ENCODE assay signal across 21 mouse cellular contexts in genomic region chr11:8789186-8789585, GRCm38 (mm10).
DNase-seq lines count a peak whose midpoint lies in the region; ATAC-seq and TF ChIP-seq lines count a peak whose summit lies in the region.
"Had no signal": no experiment of that assay in that cellular context is flagged by ENCODE, and none has a peak within 500 bp of the region (broad histone marks: within the 10 kb centered on the region; RNA-seq: fewer than 3 reads in every experiment).

No protein-coding gene starts in this region.

- no peaks in the 10 kb centered on the region for H3K9me3 ChIP-seq in heart, embryonic 10.5 days
- no peaks in the 10 kb centered on the region for H3K9me3 ChIP-seq in lung, embryonic 14.5 days (ENCODE audit: low read depth, low read length)
- H3K9me3 ChIP-seq in embryonic facial prominence, embryonic 15.5 days (replicated peaks) = no peaks in the 10 kb centered on the region
- H3K9me3 ChIP-seq in limb, embryonic 15.5 days = no peaks in the 10 kb centered on the region
- H3K9me3 ChIP-seq: forebrain, embryonic 12.5 days; G1E; megakaryocyte, embryonic 14.5 days; midbrain, embryonic 15.5 days; neural tube, embryonic 15.5 days had no signal

- no peak overlapping the region for H3K27ac ChIP-seq in heart, embryonic 10.5 days
- H3K27ac ChIP-seq in heart, adult 2 months = no peak overlapping the region
- H3K27ac ChIP-seq in lung, embryonic 14.5 days (ENCODE audit: low read depth) = peak overlapping the region; percentile 52
- peak overlapping the region; percentile 74 for H3K27ac ChIP-seq in embryonic facial prominence, embryonic 15.5 days (replicated peaks)
- H3K27ac ChIP-seq in limb, embryonic 15.5 days = peak overlapping the region; percentile 48; the same call in 1 of the 2 replicates
- H3K27ac ChIP-seq: forebrain, embryonic 12.5 days; midbrain, embryonic 15.5 days; neural tube, embryonic 15.5 days had no signal

- H3K4me2 ChIP-seq in lung, embryonic 14.5 days = no peak overlapping the region
- H3K4me2 ChIP-seq in embryonic facial prominence, embryonic 15.5 days (replicated peaks) = no peak overlapping the region
- H3K4me2 ChIP-seq in limb, embryonic 15.5 days = no peak overlapping the region
- H3K4me2 ChIP-seq: forebrain, embryonic 12.5 days; midbrain, embryonic 15.5 days; neural tube, embryonic 15.5 days had no signal

- 0 out of 2 replicates have a peak, but pooled peaks cover 4% of the 10 kb centered on the region for H3K27me3 ChIP-seq in heart, embryonic 10.5 days (ENCODE audit: insufficient read depth, poor library complexity, severe bottlenecking)
- H3K27me3 ChIP-seq in heart, adult 2 months (ENCODE audit: control insufficient read depth, insufficient read depth, low read length) = no peaks in the 10 kb centered on the region; the same call in 1 of the 2 replicates
- H3K27me3 ChIP-seq in lung, embryonic 14.5 days (ENCODE audit: insufficient read depth, low read length) = no peaks in the 10 kb centered on the region
- H3K27me3 ChIP-seq in embryonic facial prominence, embryonic 15.5 days = no peaks in the 10 kb centered on the region
- H3K27me3 ChIP-seq in limb, embryonic 15.5 days = 0 out of 2 replicates have a peak, but pooled peaks cover 4% of the 10 kb centered on the region
- H3K27me3 ChIP-seq: forebrain, embryonic 12.5 days; megakaryocyte, embryonic 14.5 days; midbrain, embryonic 15.5 days; neural tube, embryonic 15.5 days had no signal

- H3K4me1 ChIP-seq in heart, embryonic 10.5 days = peaks cover 14% of the 10 kb centered on the region
- no peaks in the 10 kb centered on the region for H3K4me1 ChIP-seq in heart, adult 2 months (ENCODE audit: control insufficient read depth, insufficient read depth, low read length)
- peaks cover 13% of the 10 kb centered on the region; the same call in 1 of the 2 replicates for H3K4me1 ChIP-seq in lung, embryonic 14.5 days (ENCODE audit: insufficient read depth)
- H3K4me1 ChIP-seq in embryonic facial prominence, embryonic 15.5 days = peaks cover 27% of the 10 kb centered on the region
- peaks cover 25% of the 10 kb centered on the region for H3K4me1 ChIP-seq in limb, embryonic 15.5 days
- H3K4me1 ChIP-seq: forebrain, embryonic 12.5 days; megakaryocyte, embryonic 14.5 days; midbrain, embryonic 15.5 days; neural tube, embryonic 15.5 days had no signal

- no peak overlapping the region for H3K4me3 ChIP-seq in heart, embryonic 10.5 days
- H3K4me3 ChIP-seq in heart, adult 2 months = no peak overlapping the region
- no peak overlapping the region for H3K4me3 ChIP-seq in lung, embryonic 14.5 days (ENCODE audit: low read depth, low read length)
- no peak overlapping the region for H3K4me3 ChIP-seq in embryonic facial prominence, embryonic 15.5 days (replicated peaks)
- H3K4me3 ChIP-seq in limb, embryonic 15.5 days = no peak overlapping the region
- H3K4me3 ChIP-seq: forebrain, embryonic 12.5 days; megakaryocyte, embryonic 14.5 days; midbrain, embryonic 15.5 days; neural tube, embryonic 15.5 days had no signal

- no peak for TF ChIP-seq CTCF in heart, adult 2 months (IDR thresholded peaks at IDR 0.05)
- TF ChIP-seq CTCF in lung, embryonic 14.5 days (IDR thresholded peaks at IDR 0.05; ENCODE audit: low read depth) = no peak

- no peak overlapping the region for H3K9ac ChIP-seq in heart, adult 2 months (ENCODE audit: low read depth, low read length)
- H3K9ac ChIP-seq in lung, embryonic 14.5 days = no peak overlapping the region
- no peak overlapping the region for H3K9ac ChIP-seq in embryonic facial prominence, embryonic 15.5 days
- H3K9ac ChIP-seq in limb, embryonic 15.5 days = no peak overlapping the region
- H3K9ac ChIP-seq: forebrain, embryonic 12.5 days; liver, postnatal 0 days; midbrain, embryonic 15.5 days; neural tube, embryonic 15.5 days had no signal

- no peak for ATAC-seq in lung, embryonic 14.5 days (ENCODE audit: insufficient read depth)
- no peak; the same call in 1 of the 2 replicates for ATAC-seq in embryonic facial prominence, embryonic 15.5 days (ENCODE audit: insufficient number of reproducible peaks, low FRiP score, low TSS enrichment, low read depth)
- no peak for ATAC-seq in limb, embryonic 15.5 days (ENCODE audit: insufficient number of reproducible peaks, low FRiP score, low TSS enrichment, low read depth)
- ATAC-seq: activated CD4-positive, CD25-positive, alpha-beta regulatory T cell, adult 4 months; liver, postnatal 0 days; midbrain, embryonic 15.5 days had no signal

- TF ChIP-seq POLR2A in heart, adult 2 months (IDR thresholded peaks at IDR 0.05; ENCODE audit: insufficient read depth, low read depth, low read length) = no peak

- H3K79me2 ChIP-seq in heart, adult 2 months (replicated peaks; ENCODE audit: control insufficient read depth, insufficient read depth, low read length) = no peaks in the 10 kb centered on the region

- 80% methylated on average over 5 of the region's 5 CpGs for WGBS in heart, embryonic 10.5 days
- WGBS in heart, adult 2 months = 95% methylated on average over 5 of the region's 5 CpGs
- WGBS in lung, embryonic 14.5 days = 61% methylated on average over 5 of the region's 5 CpGs
- 54% methylated on average over 5 of the region's 5 CpGs for WGBS in embryonic facial prominence, embryonic 15.5 days
- WGBS in limb, embryonic 15.5 days = 74% methylated on average over 5 of the region's 5 CpGs

- H3K36me3 ChIP-seq in heart, embryonic 10.5 days = no peaks in the 10 kb centered on the region
- no peaks in the 10 kb centered on the region for H3K36me3 ChIP-seq in heart, adult 2 months (ENCODE audit: control insufficient read depth, insufficient read depth, low read length)
- no peaks in the 10 kb centered on the region for H3K36me3 ChIP-seq in lung, embryonic 14.5 days (ENCODE audit: insufficient read depth)
- no peaks in the 10 kb centered on the region for H3K36me3 ChIP-seq in embryonic facial prominence, embryonic 15.5 days
- no peaks in the 10 kb centered on the region for H3K36me3 ChIP-seq in limb, embryonic 15.5 days
- H3K36me3 ChIP-seq: forebrain, embryonic 12.5 days; G1E; midbrain, embryonic 15.5 days; neural tube, embryonic 15.5 days had no signal

- TF ChIP-seq EP300 in heart, adult 2 months (IDR thresholded peaks at IDR 0.05; ENCODE audit: insufficient read depth, low read depth, low read length) = no peak

- intact Hi-C loops in heart, adult 2 months (cut with DNase I) = no loop called here

- peak; percentile 60 for DNase-seq in heart, embryonic 10.5 days (ENCODE audit: low spot score)
- no peak for DNase-seq in heart, adult 2 months
- DNase-seq in lung, embryonic 14.5 days = no peak
- no peak for DNase-seq in lung, postnatal 25 days (ENCODE audit: low spot score)
- no peak for DNase-seq in thymus, postnatal 4 days
- DNase-seq in layer of hippocampus, adult 8-10 months (ENCODE audit: low spot score in 2 of 2) = no peak
- DNase-seq: adrenal gland, postnatal 10 days; cerebellum, postnatal 10 days; gastrocnemius, postnatal 10 days; heart, adult 18-20 months; kidney, adult 9 months; kidney, postnatal 4 days; liver, postnatal 0 days had no signal

Comparison
In these comparisons a context has a peak if more than half of its experiments do, and no peak if none do; other contexts are left out.
1. H3K27ac ChIP-seq: peak in lung, embryonic 14.5 days (single experiment), embryonic facial prominence, embryonic 15.5 days (single experiment) and limb, embryonic 15.5 days (single experiment); none in heart, embryonic 10.5 days (single experiment) and heart, adult 2 months (single experiment).